Mouse (Mus musculus) embryonic facial prominence, embryonic 13.5 days (tissue): ENCODE measurements around the gene Wfdc8. TPM values are rescaled to one million over a fixed set of nuclear protein-coding genes. Genes with fewer than 3 reads are reported as not detected.
"Not testable (repeated sequence)": the region's sequence is repeated elsewhere in the genome, so short reads cannot be mapped to it uniquely, and the experiment has no call there.

ENCODE experiments used
- ATAC-seq: fragments of 200-750 bp; cut with Nextera tagmentation; 2 replicates; pipeline ENCODE4 v1.8.0; 2017; ENCODE audit warnings: low read depth; ENCODE audit not compliant: insufficient number of reproducible peaks, insufficient read depth, low FRiP score, low TSS enrichment
- H3K27ac ChIP-seq: fragments of 300-500 bp; sonication (generic); 2 replicates; pipeline ENCODE4 v1.5.1; 2015; ENCODE audit warnings: moderate library complexity, mild to moderate bottlenecking, inconsistent platforms
- H3K27me3 ChIP-seq: fragments of 300-500 bp; sonication (generic); 2 replicates; pipeline ENCODE4 v1.6.1; 2015; ENCODE audit warnings: mild to moderate bottlenecking, inconsistent platforms
- H3K36me3 ChIP-seq: fragments of 300-500 bp; sonication (generic); 2 replicates; pipeline ENCODE4 v1.6.1; 2015; ENCODE audit warnings: mild to moderate bottlenecking, inconsistent platforms
- H3K4me1 ChIP-seq: fragments of 300-500 bp; sonication (generic); 2 replicates; pipeline ENCODE4 v1.6.1; 2015; ENCODE audit warnings: inconsistent platforms
- H3K4me2 ChIP-seq: fragments of 300-500 bp; sonication (generic); 2 replicates; pipeline ENCODE4 v1.6.1; 2015; ENCODE audit warnings: moderate library complexity, mild to moderate bottlenecking, inconsistent platforms
- H3K4me3 ChIP-seq: fragments of 300-500 bp; sonication (generic); 2 replicates; pipeline ENCODE4 v1.5.1; 2015; ENCODE audit warnings: mild to moderate bottlenecking, inconsistent platforms
- H3K9ac ChIP-seq: fragments of 300-500 bp; sonication (generic); 2 replicates; pipeline ENCODE4 v1.6.1; 2015; ENCODE audit warnings: mild to moderate bottlenecking, inconsistent platforms
- H3K9me3 ChIP-seq: fragments of 300-500 bp; sonication (generic); 2 replicates; pipeline ENCODE4 v1.6.1; 2016; ENCODE audit warnings: inconsistent platforms
- WGBS: fragments of 180-500 bp; shearing (Covaris S2); methylation state at CpG from one replicate; pipeline ENCODE4 v1.1.7; 2015; ENCODE audit warnings: mixed read lengths; 5-methylcytosine and 5-hydroxymethylcytosine counted together
- polyA plus RNA-seq: library from polyadenylated mRNA; unstranded; fragments of >200 nt; fragmentation: Nextera tagmentation; extraction: Ambion mirVana; gene quantifications from 2 replicates; pipeline ENCODE4 v1.2.1, GENCODE M21; 2015

The Wfdc8 gene
- polyA plus RNA-seq, 1 experiment from 2014 or later, result not detected

- Histone ChIP-seq H3K4me3 (no peak overlapping the region), H3K27ac (no peak overlapping the region), H3K9me3 (0 out of 2 replicates have a peak, but pooled peaks cover 3% of the 10 kb centered on the region), H3K4me1 (no peaks in the 10 kb centered on the region), H3K27me3 (no peaks in the 10 kb centered on the region), H3K4me2 (no peak overlapping the region), H3K36me3 (no peaks in the 10 kb centered on the region), H3K9ac (no peak overlapping the region)
- ATAC-seq, result no peak
- WGBS, result 85% methylated on average over 3 of the region's 3 CpGs
Observed at GRCm38 (mm10) chr2:164603482-164603881, 9.9 kb downstream of the Wfdc8 start.

- Histone ChIP-seq H3K27ac (no peak overlapping the region), H3K4me1 (no peaks in the 10 kb centered on the region)
- 66% methylated on average over 3 of the region's 3 CpGs for WGBS
Observed at GRCm38 (mm10) chr2:164600179-164600578, 13.2 kb downstream of the Wfdc8 start.

GRCm38 (mm10) chr2:164593494-164593893 is 19.9 kb downstream of the Wfdc8 start, which contains the start of gene Eppin:
Gene Eppin (minus strand): TSS chr2:164593594.
- Histone ChIP-seq H3K36me3 (no peaks in the 10 kb centered on the region), H3K9ac (no peak within 1 kb of the TSS), H3K4me1 (no peaks in the 10 kb centered on the region), H3K27me3 (0 out of 2 replicates have a peak, but pooled peaks cover 3% of the 10 kb centered on the region), H3K4me3 (no peak within 1 kb of the TSS), H3K27ac (no peak within 1 kb of the TSS), H3K9me3 (no peaks in the 10 kb centered on the region), H3K4me2 (no peak within 1 kb of the TSS)
- ATAC-seq, result no peak
- WGBS, result 77% methylated on average over 4 of the region's 4 CpGs

More at GRCm38 (mm10) chr2:164600179-164600578, 13.2 kb downstream of the Wfdc8 start:
- Histone ChIP-seq H3K4me3 (no peak overlapping the region), H3K27me3 (no peaks in the 10 kb centered on the region), H3K9me3 (0 out of 2 replicates have a peak, but pooled peaks cover 3% of the 10 kb centered on the region), H3K36me3 (no peaks in the 10 kb centered on the region), H3K4me2 (no peak overlapping the region), H3K9ac (no peak overlapping the region)
- ATAC-seq, result no peak

GRCm38 (mm10) chr2:164592014-164592413 is 21.4 kb downstream of the Wfdc8 start:
- Histone ChIP-seq H3K4me1 (no peaks in the 10 kb centered on the region), H3K9me3 (no peaks in the 10 kb centered on the region), H3K9ac (no peak overlapping the region), H3K27me3 (0 out of 2 replicates have a peak, but pooled peaks cover 3% of the 10 kb centered on the region), H3K4me3 (no peak overlapping the region), H3K4me2 (no peak overlapping the region), H3K36me3 (no peaks in the 10 kb centered on the region), H3K27ac (no peak overlapping the region)
- 4% methylated on average over 4 of the region's 4 CpGs for WGBS
- ATAC-seq, result no peak

GRCm38 (mm10) chr2:164585025-164585725 is 28.3 kb downstream of the Wfdc8 start, which contains the start of gene Wfdc6a:
Gene Wfdc6a (minus strand): TSS chr2:164585447.
- not testable (repeated sequence) for H3K4me1 ChIP-seq, H3K27me3 ChIP-seq, H3K4me2 ChIP-seq, ATAC-seq, H3K4me3 ChIP-seq, H3K36me3 ChIP-seq, H3K9me3 ChIP-seq, H3K27ac ChIP-seq
- H3K9ac ChIP-seq, result 0 out of 2 replicates have a peak within 1 kb of the TSS, but pooled peaks have one; percentile 21
- 66% methylated on average over 13 of the region's 13 CpGs for WGBS

- WGBS, result 82% methylated on average over 6 of the region's 6 CpGs
- not testable (repeated sequence) for ATAC-seq
Observed at GRCm38 (mm10) chr2:164573359-164573758, 40.1 kb downstream of the Wfdc8 start, which contains the start of gene Spint3. Gene Spint3 (minus strand): TSS chr2:164573459.

GRCm38 (mm10) chr2:164567460-164567859 is 46.0 kb downstream of the Wfdc8 start:
- 81% methylated on average over 5 of the region's 5 CpGs for WGBS
- ATAC-seq, result no peak

More at GRCm38 (mm10) chr2:164573359-164573758, 40.1 kb downstream of the Wfdc8 start, which contains the start of gene Spint3:
- not testable (repeated sequence) for H3K9me3 ChIP-seq, H3K9ac ChIP-seq, H3K4me1 ChIP-seq, H3K27ac ChIP-seq, H3K4me3 ChIP-seq, H3K36me3 ChIP-seq, H3K27me3 ChIP-seq, H3K4me2 ChIP-seq

GRCm38 (mm10) chr2:164566997-164567396 is 46.4 kb downstream of the Wfdc8 start:
- no peaks in the 10 kb centered on the region for H3K9me3 ChIP-seq
- peaks cover 5% of the 10 kb centered on the region; the same call in 1 of the 2 replicates for H3K27me3 ChIP-seq
- WGBS, result 80% methylated on average over 2 of the region's 2 CpGs
- no peak overlapping the region for H3K9ac ChIP-seq
- peaks cover 14% of the 10 kb centered on the region for H3K4me1 ChIP-seq
- no peak overlapping the region for H3K4me3 ChIP-seq
- H3K27ac ChIP-seq, result no peak overlapping the region
- H3K36me3 ChIP-seq, result peaks cover 8% of the 10 kb centered on the region
- no peak overlapping the region for H3K4me2 ChIP-seq
- no peak for ATAC-seq

More at GRCm38 (mm10) chr2:164567460-164567859, 46.0 kb downstream of the Wfdc8 start:
- peaks cover 2% of the 10 kb centered on the region; the same call in 1 of the 2 replicates for H3K27me3 ChIP-seq
- no peak overlapping the region for H3K4me3 ChIP-seq
- peaks cover 8% of the 10 kb centered on the region for H3K36me3 ChIP-seq
- no peak overlapping the region for H3K9ac ChIP-seq
- no peak overlapping the region for H3K4me2 ChIP-seq
- H3K27ac ChIP-seq, result no peak overlapping the region
- H3K9me3 ChIP-seq, result no peaks in the 10 kb centered on the region
- H3K4me1 ChIP-seq, result peaks cover 10% of the 10 kb centered on the region

- no peak overlapping the region for H3K4me2 ChIP-seq
- no peak for ATAC-seq
- H3K27ac ChIP-seq, result no peak overlapping the region
- WGBS, result 71% methylated on average over 5 of the region's 5 CpGs
- peaks cover 8% of the 10 kb centered on the region for H3K36me3 ChIP-seq
- H3K4me3 ChIP-seq, result no peak overlapping the region
- H3K27me3 ChIP-seq, result peaks cover 5% of the 10 kb centered on the region; the same call in 1 of the 2 replicates
- H3K4me1 ChIP-seq, result peaks cover 16% of the 10 kb centered on the region
- no peaks in the 10 kb centered on the region for H3K9me3 ChIP-seq
- peak overlapping the region; percentile 75; the same call in 1 of the 2 replicates for H3K9ac ChIP-seq
Observed at GRCm38 (mm10) chr2:164564346-164564745, 49.1 kb downstream of the Wfdc8 start.

- peak; percentile 53; the same call in 1 of the 2 replicates for ATAC-seq
Observed at GRCm38 (mm10) chr2:164563339-164564038, 49.9 kb downstream of the Wfdc8 start.

GRCm38 (mm10) chr2:164562391-164563188 is 50.8 kb downstream of the Wfdc8 start, which contains the start of gene Wfdc2:
Gene Wfdc2 (plus strand): TSS chr2:164562413.
- Histone ChIP-seq H3K4me2 (peak within 1 kb of the TSS; percentile 90), H3K9me3 (no peaks in the 10 kb centered on the region), H3K27me3 (peaks cover 5% of the 10 kb centered on the region; the same call in 1 of the 2 replicates), H3K9ac (peak within 1 kb of the TSS; percentile 75), H3K27ac (peak within 1 kb of the TSS; percentile 52; the same call in 1 of the 2 replicates), H3K36me3 (peaks cover 8% of the 10 kb centered on the region), H3K4me1 (peaks cover 23% of the 10 kb centered on the region), H3K4me3 (peak within 1 kb of the TSS; percentile 47)
- 3% methylated on average over 24 of the region's 24 CpGs for WGBS
- ATAC-seq, result no peak

More at GRCm38 (mm10) chr2:164563339-164564038, 49.9 kb downstream of the Wfdc8 start:
- peak overlapping the region; percentile 75 for H3K9ac ChIP-seq
- H3K4me2 ChIP-seq, result peak overlapping the region; percentile 90
- H3K4me1 ChIP-seq, result peaks cover 23% of the 10 kb centered on the region
- H3K4me3 ChIP-seq, result peak overlapping the region; percentile 47
- peaks cover 8% of the 10 kb centered on the region for H3K36me3 ChIP-seq
- WGBS, result under 1% methylated on average over 32 of the region's 32 CpGs
- peak overlapping the region; percentile 52 for H3K27ac ChIP-seq
- no peaks in the 10 kb centered on the region for H3K9me3 ChIP-seq
- peaks cover 5% of the 10 kb centered on the region; the same call in 1 of the 2 replicates for H3K27me3 ChIP-seq
